Mouse (Mus musculus) CH12.LX (cell line): ENCODE measurements around the gene Gm37240. TPM values are rescaled to one million over a fixed set of nuclear protein-coding genes. Genes with fewer than 3 reads are reported as not detected.

Experiments
- DNase-seq: peaks from one replicate; pipeline ENCODE4 v3.0.0-alpha.2; 2013; ENCODE audit errors: extremely low read depth
- H3K27ac ChIP-seq: 2 replicates; pipeline ENCODE4 v1.5.1; 2012; ENCODE audit warnings: low read depth, mild to moderate bottlenecking, control low read depth, moderate library complexity; ENCODE audit not compliant: insufficient read depth
- H3K27me3 ChIP-seq: replicated peaks from 2 replicates; pipeline ENCODE3; 2012; ENCODE audit warnings: inconsistent platforms
- H3K36me3 ChIP-seq, 2 experiments: replicated peaks in 1 of 2; 2 replicates each; pipeline versions ENCODE3 to v1.6.1; 2012; ENCODE audit warnings: inconsistent platforms in 1 of 2, low read length in 1 of 2, mild to moderate bottlenecking in 1 of 2, mixed read lengths in 1 of 2, moderate library complexity in 1 of 2; ENCODE audit not compliant: control insufficient read depth in 1 of 2, insufficient read depth in 1 of 2
- H3K4me1 ChIP-seq, 2 experiments: 2 replicates each; pipeline ENCODE4 v1.6.1; 2012; ENCODE audit warnings: inconsistent platforms in 1 of 2, moderate library complexity in 1 of 2; ENCODE audit not compliant: insufficient read depth in 2 of 2, control insufficient read depth in 1 of 2
- H3K4me2 ChIP-seq: 2 replicates; pipeline ENCODE4 v1.6.1; 2012; ENCODE audit warnings: low read depth, mild to moderate bottlenecking, control low read depth; ENCODE audit not compliant: poor library complexity, insufficient read depth, severe bottlenecking
- H3K4me3 ChIP-seq, 3 experiments: fragments of 150-350 bp in 1 of 3; sonication (generic) in 1 of 3; replicated peaks in 1 of 3; 2 replicates each; pipeline versions ENCODE3 to v1.5.1; 2011 to 2012; ENCODE audit warnings: low read depth in 2 of 3, low read length in 2 of 3, mild to moderate bottlenecking in 2 of 3, moderate library complexity in 2 of 3, control low read depth in 1 of 3, improper control_type of control experiment in 1 of 3, inconsistent platforms in 1 of 3, mixed read lengths in 1 of 3; ENCODE audit not compliant: poor library complexity in 1 of 3
- H3K79me2 ChIP-seq: replicated peaks from 2 replicates; pipeline ENCODE4 v1.6.1; 2012; ENCODE audit warnings: mild to moderate bottlenecking, moderate library complexity; ENCODE audit not compliant: control insufficient read depth, poor library complexity, insufficient read depth, severe bottlenecking; ENCODE audit errors: extremely low read depth
- H3K9ac ChIP-seq: 2 replicates; pipeline ENCODE4 v1.6.1; 2012; ENCODE audit warnings: low read depth, mild to moderate bottlenecking, control low read depth, moderate library complexity; ENCODE audit not compliant: insufficient read depth
- H3K9me3 ChIP-seq: replicated peaks from 2 replicates; pipeline ENCODE3; 2012; ENCODE audit warnings: low read length, inconsistent platforms, mixed read lengths
- BHLHE40 ChIP-seq: IDR thresholded peaks from 2 replicates; pipeline ENCODE4 v1.6.1; 2011; ENCODE audit warnings: mild to moderate bottlenecking, low read depth, low read length, improper control_type of control experiment
- CHD1 ChIP-seq: IDR thresholded peaks from 2 replicates; pipeline ENCODE4 v1.6.1; 2012; ENCODE audit warnings: low read depth, low read length, improper control_type of control experiment, inconsistent platforms
- EP300 ChIP-seq: IDR thresholded peaks from 2 replicates; pipeline ENCODE4 v1.6.1; 2011; ENCODE audit warnings: low read length, improper control_type of control experiment
- HCFC1 ChIP-seq: IDR thresholded peaks from 2 replicates; pipeline ENCODE4 v1.6.1; 2012; ENCODE audit warnings: low read depth, mild to moderate bottlenecking, inconsistent platforms, low read length, improper control_type of control experiment
- IRF4 ChIP-seq: IDR thresholded peaks from 2 replicates; pipeline ENCODE4 v1.6.1; 2014; ENCODE audit warnings: low read depth, mild to moderate bottlenecking, inconsistent platforms, low read length, improper control_type of control experiment
- JUN ChIP-seq: IDR thresholded peaks from 2 replicates; pipeline ENCODE4 v1.6.1; 2011; ENCODE audit warnings: low read depth, mild to moderate bottlenecking, low read length, improper control_type of control experiment, moderate library complexity; ENCODE audit not compliant: insufficient read depth
- JUND ChIP-seq: conservative IDR thresholded peaks from 2 replicates; pipeline ENCODE4 v1.6.1; 2011; ENCODE audit warnings: low read depth, low read length, improper control_type of control experiment
- MAFK ChIP-seq: IDR thresholded peaks from 2 replicates; pipeline ENCODE4 v1.6.1; 2011; ENCODE audit warnings: low read length, improper control_type of control experiment; ENCODE audit not compliant: insufficient replicate concordance
- MAX ChIP-seq: IDR thresholded peaks from 2 replicates; pipeline ENCODE4 v1.6.1; 2011; ENCODE audit warnings: low read length, improper control_type of control experiment
- MAZ ChIP-seq: IDR thresholded peaks from 2 replicates; pipeline ENCODE4 v1.6.1; 2012; ENCODE audit warnings: low read depth, mild to moderate bottlenecking, inconsistent platforms, low read length, improper control_type of control experiment, moderate library complexity
- MXI1 ChIP-seq: IDR thresholded peaks from 2 replicates; pipeline ENCODE4 v1.6.1; 2011; ENCODE audit warnings: mild to moderate bottlenecking, low read depth, low read length, improper control_type of control experiment
- MYC ChIP-seq: IDR thresholded peaks from 2 replicates; pipeline ENCODE4 v1.6.1; 2011; ENCODE audit warnings: low read depth, mild to moderate bottlenecking, improper control_type of control experiment, low read length
- NELFE ChIP-seq: IDR thresholded peaks from 2 replicates; pipeline ENCODE4 v1.6.1; 2011; ENCODE audit warnings: low read depth, low read length, improper control_type of control experiment
- NRF1 ChIP-seq: IDR thresholded peaks from 2 replicates; pipeline ENCODE4 v1.6.1; 2014; ENCODE audit warnings: low read depth, mild to moderate bottlenecking, inconsistent platforms, low read length, improper control_type of control experiment, moderate library complexity
- POLR2A ChIP-seq: IDR thresholded peaks from 2 replicates; pipeline ENCODE4 v1.6.1; 2011; ENCODE audit warnings: low read depth, mild to moderate bottlenecking, improper control_type of control experiment, low read length
- POLR2AphosphoS2 ChIP-seq: IDR thresholded peaks from 2 replicates; pipeline ENCODE4 v1.6.1; 2011; ENCODE audit warnings: low read depth, low read length, improper control_type of control experiment
- RCOR1 ChIP-seq: conservative IDR thresholded peaks from 2 replicates; pipeline ENCODE4 v1.6.1; 2012; ENCODE audit warnings: low read depth, mild to moderate bottlenecking, inconsistent platforms, low read length, improper control_type of control experiment
- SIN3A ChIP-seq: IDR thresholded peaks from 2 replicates; pipeline ENCODE4 v1.6.1; 2012; ENCODE audit warnings: low read length, improper control_type of control experiment, inconsistent platforms
- SMC3 ChIP-seq: IDR thresholded peaks from 2 replicates; pipeline ENCODE4 v1.6.1; 2011; ENCODE audit warnings: low read depth, low read length, improper control_type of control experiment
- TBP ChIP-seq: conservative IDR thresholded peaks from 2 replicates; pipeline ENCODE4 v1.6.1; 2011; ENCODE audit warnings: low read depth, low read length, improper control_type of control experiment
- TCF12 ChIP-seq: IDR thresholded peaks from 2 replicates; pipeline ENCODE4 v1.6.1; 2014; ENCODE audit warnings: low read depth, mild to moderate bottlenecking, inconsistent platforms, low read length, improper control_type of control experiment
- USF1 ChIP-seq: IDR thresholded peaks from 2 replicates; pipeline ENCODE4 v1.6.1; 2014; ENCODE audit warnings: low read depth, mild to moderate bottlenecking, inconsistent platforms, low read length, improper control_type of control experiment
- USF2 ChIP-seq: conservative IDR thresholded peaks from 2 replicates; pipeline ENCODE4 v1.6.1; 2011; ENCODE audit warnings: low read depth, low read length, improper control_type of control experiment
- ZKSCAN1 ChIP-seq: IDR thresholded peaks from 2 replicates; pipeline ENCODE4 v1.6.1; 2012; ENCODE audit warnings: low read depth, inconsistent platforms, low read length, improper control_type of control experiment, borderline replicate concordance
- dilution Hi-C: fragments of 300-500 bp; cut with MboI; formaldehyde crosslinking; loops from 2 replicates; pipeline ENCODE4 v1.14.3; 2020; ENCODE audit warnings: low sequenced_read_pairs; ENCODE audit not compliant: extremely low pct_unique_long_range_greater_than_20kb, extremely low pct_ligation_motif_present
- in situ Hi-C: fragments of 300-500 bp; cut with MboI; formaldehyde crosslinking; loops from 3 replicates; pipeline ENCODE4 v1.14.3; 2019; ENCODE audit warnings: low sequenced_read_pairs, low pct_ligation_motif_present, low pct_unique_long_range_greater_than_20kb, mixed read lengths
- polyA plus RNA-seq: library from polyadenylated mRNA; unstranded; fragments of >175 nt; gene quantifications from 2 replicates; pipeline ENCODE4 v1.2.1, GENCODE M21; 2012; ENCODE audit warnings: low read depth; ENCODE audit not compliant: insufficient read length
- total RNA-seq, 2 experiments: library from RNA; depleted of rRNA; stranded (reverse); fragments of 300-350 nt in 1 of 2; fragments of >200 nt in 1 of 2; gene quantifications; 2 replicates each; pipeline ENCODE4 v1.2.3; 2012 to 2014

Gene Gm37240
- total and polyA plus RNA-seq, 3 experiments: 0.08 to 0.19 (median 0.14) TPM

DNA sequence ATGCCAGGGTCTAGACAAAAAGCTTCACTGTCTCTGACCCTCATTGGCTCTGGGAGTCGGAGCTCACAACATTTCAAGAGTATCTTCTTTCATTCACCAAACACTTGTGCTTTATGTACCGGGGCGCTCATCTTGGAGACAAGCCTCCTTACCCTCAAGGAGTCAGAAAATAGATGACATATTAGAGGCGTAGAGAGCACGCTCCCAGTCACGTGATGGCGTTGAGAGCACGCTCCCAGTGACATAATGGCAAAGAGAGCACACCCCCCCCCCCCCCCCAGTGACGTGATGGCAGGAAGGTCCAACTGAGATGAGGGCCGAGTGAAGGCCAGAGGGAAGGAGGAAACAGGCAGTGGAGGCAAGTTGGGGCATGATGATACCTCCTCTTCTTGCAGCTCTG lies 517.5 kb downstream of the Gm37240 start:
- dilution Hi-C loops: no loop called here
- no peaks in the 10 kb centered on the region for H3K9me3 ChIP-seq
- H3K9ac ChIP-seq: no peak overlapping the region
- H3K27ac ChIP-seq: no peak overlapping the region
- peak; percentile 63 for TF ChIP-seq BHLHE40
- peak; percentile 58 for TF ChIP-seq USF1
- TF ChIP-seq POLR2AphosphoS2: no peak
- TF ChIP-seq, all 38 proteins: peak for 2
- Histone ChIP-seq H3K79me2 (no peaks in the 10 kb centered on the region), H3K4me1 (peaks cover 0 to 10% of the 10 kb centered on the region in 2 experiments; a peak in 1 of 4 replicates), H3K27me3 (no peaks in the 10 kb centered on the region), H3K36me3 (no peaks in the 10 kb centered on the region), H3K4me2 (no peak overlapping the region), H3K4me3 (no peak overlapping the region)
- no peak for DNase-seq
- in situ Hi-C loops: no loop called here

DNA sequence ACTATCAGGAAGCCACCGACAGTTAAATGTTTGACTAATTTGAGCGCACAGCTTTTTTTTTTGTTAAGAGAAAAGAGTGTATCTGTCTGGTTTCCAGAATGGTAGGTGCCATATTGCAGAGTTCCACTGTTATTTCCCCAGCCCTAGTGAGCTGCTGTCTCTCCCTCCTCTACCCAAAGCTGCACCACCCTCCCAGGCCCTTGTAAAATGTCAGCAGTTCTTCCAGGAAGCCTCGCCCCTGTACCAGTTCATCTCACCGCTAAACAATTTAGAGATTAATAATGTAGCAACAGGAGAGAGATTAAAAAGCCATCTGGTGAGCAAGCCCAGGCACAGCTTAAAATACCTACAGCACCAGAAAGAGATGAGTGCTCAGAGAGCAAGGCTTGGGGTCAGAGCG lies 518.2 kb downstream of the Gm37240 start:
- dilution Hi-C loops (no loop called here), in situ Hi-C loops (no loop called here)

DNA sequence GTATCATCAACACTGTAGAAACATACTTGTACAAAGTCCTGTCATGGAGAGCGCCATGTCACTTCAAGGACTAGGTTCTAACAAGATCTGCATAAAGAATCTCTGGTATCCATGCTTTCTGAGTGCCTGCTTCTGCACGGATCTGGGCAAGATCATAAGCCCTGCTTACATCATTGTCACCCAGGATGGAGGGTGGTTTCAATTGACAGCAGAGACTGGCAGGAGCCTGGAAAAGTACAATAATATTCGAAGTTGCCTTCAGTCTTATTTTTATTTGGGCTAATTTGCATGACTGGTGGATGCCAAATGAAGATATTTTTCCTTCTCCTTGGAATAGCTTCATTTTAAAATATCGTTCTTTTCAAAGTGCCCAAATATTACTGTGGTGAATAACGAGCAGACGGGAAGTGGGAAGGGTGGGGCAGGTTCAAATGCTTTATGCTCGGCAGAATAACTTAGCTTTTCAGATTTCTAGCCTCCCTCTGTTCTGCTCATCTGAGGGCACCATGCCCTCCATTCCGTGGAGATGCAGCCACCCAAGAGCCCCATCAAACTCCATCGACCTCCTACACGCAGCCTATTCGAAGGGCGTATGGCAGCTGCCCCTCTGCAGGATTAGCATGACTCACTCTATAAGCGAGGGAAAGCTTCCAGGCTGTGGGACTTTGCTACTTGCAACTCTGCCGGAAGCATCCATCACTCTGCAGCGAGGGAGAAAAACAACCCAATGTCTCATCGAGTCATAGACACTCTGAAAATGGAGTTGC lies 518.8 kb downstream of the Gm37240 start:
- no peak for DNase-seq
- no peaks in the 10 kb centered on the region for H3K79me2 ChIP-seq
- H3K9ac ChIP-seq: no peak overlapping the region
- peaks cover 0 to 10% of the 10 kb centered on the region in 2 experiments; a peak in 1 of 4 replicates for H3K4me1 ChIP-seq
- in situ Hi-C loops (no loop called here), dilution Hi-C loops (no loop called here)
- TF ChIP-seq HCFC1 (no peak), JUN (no peak), MYC (no peak), JUND (no peak), TBP (no peak)
- H3K4me3 ChIP-seq: no peak overlapping the region
- no peaks in the 10 kb centered on the region for H3K27me3 ChIP-seq
- H3K9me3 ChIP-seq: peaks cover 7% of the 10 kb centered on the region
- no peak overlapping the region for H3K4me2 ChIP-seq
- no peaks in the 10 kb centered on the region for H3K36me3 ChIP-seq
- no peak overlapping the region for H3K27ac ChIP-seq

More for the DNA sequence above, 518.2 kb downstream of the Gm37240 start:
- H3K36me3 ChIP-seq: no peaks in the 10 kb centered on the region
- DNase-seq: no peak
- H3K4me2 ChIP-seq: no peak overlapping the region; the same call in 1 of the 2 replicates
- H3K9me3 ChIP-seq: peaks cover 3% of the 10 kb centered on the region
- no peaks in the 10 kb centered on the region for H3K79me2 ChIP-seq
- TF ChIP-seq MAZ: no peak
- no peak for TF ChIP-seq MAX
- no peak for TF ChIP-seq TCF12
- no peak for TF ChIP-seq HCFC1
- no peak for TF ChIP-seq USF1
- TF ChIP-seq SIN3A: no peak
- TF ChIP-seq SMC3: no peak
- no peak for TF ChIP-seq BHLHE40
- no peak for TF ChIP-seq NRF1
- no peak for TF ChIP-seq USF2
- no peak for TF ChIP-seq NELFE
- TF ChIP-seq IRF4: no peak
- TF ChIP-seq ZKSCAN1: no peak
- TF ChIP-seq CHD1: no peak
- TF ChIP-seq POLR2A: no peak
- TF ChIP-seq RCOR1: no peak
- no peak for TF ChIP-seq MXI1
- TF ChIP-seq MAFK: no peak
- TF ChIP-seq EP300: no peak
- peaks cover 0 to 10% of the 10 kb centered on the region in 2 experiments; a peak in 1 of 4 replicates for H3K4me1 ChIP-seq
- H3K4me3 ChIP-seq: no peak overlapping the region
- H3K27ac ChIP-seq: no peak overlapping the region
- H3K9ac ChIP-seq: no peak overlapping the region
- no peaks in the 10 kb centered on the region for H3K27me3 ChIP-seq
